Mouse (Mus musculus): ENCODE data around the gene Rnf150.

The Rnf150 gene

GRCm38 (mm10) chr8:83011758-83012157 is 148.6 kb downstream of the Rnf150 start:
- no peak for DNase-seq (ENCODE audit: low read depth, low spot score)

GRCm38 (mm10) chr8:83028211-83028610 is 165.1 kb downstream of the Rnf150 start:
- no peak for DNase-seq (ENCODE audit: low read depth, low spot score)

GRCm38 (mm10) chr8:83032800-83033199 is 169.6 kb downstream of the Rnf150 start:
- DNase-seq (ENCODE audit: low read depth, low spot score) = no peak

GRCm38 (mm10) chr8:83035141-83035540 is 172.0 kb downstream of the Rnf150 start:
- no peak for DNase-seq (ENCODE audit: low read depth, low spot score)

- no peak for DNase-seq (ENCODE audit: low read depth, low spot score)
Observed at GRCm38 (mm10) chr8:83036521-83037166, 173.5 kb downstream of the Rnf150 start.

GRCm38 (mm10) chr8:83037321-83037720 is 174.2 kb downstream of the Rnf150 start:
- no peak for DNase-seq (ENCODE audit: low read depth, low spot score)

GRCm38 (mm10) chr8:83038575-83038974 is 175.4 kb downstream of the Rnf150 start:
- DNase-seq (ENCODE audit: low read depth, low spot score) = no peak

GRCm38 (mm10) chr8:83041440-83041839 is 178.3 kb downstream of the Rnf150 start:
- DNase-seq (ENCODE audit: low read depth, low spot score) = no peak

GRCm38 (mm10) chr8:83046912-83047311 is 183.8 kb downstream of the Rnf150 start:
- no peak for DNase-seq (ENCODE audit: low read depth, low spot score)

GRCm38 (mm10) chr8:83048527-83048926 is 185.4 kb downstream of the Rnf150 start:
- no peak for DNase-seq (ENCODE audit: low read depth, low spot score)

- DNase-seq (ENCODE audit: low read depth, low spot score) = no peak
Observed at GRCm38 (mm10) chr8:83049171-83049601, 186.0 kb downstream of the Rnf150 start.

GRCm38 (mm10) chr8:83049616-83050015 is 186.5 kb downstream of the Rnf150 start:
- no peak for DNase-seq (ENCODE audit: low read depth, low spot score)

GRCm38 (mm10) chr8:83052896-83053295 is 189.7 kb downstream of the Rnf150 start:
- no peak for DNase-seq (ENCODE audit: low read depth, low spot score)

- no peak for DNase-seq (ENCODE audit: low read depth, low spot score)
Observed at GRCm38 (mm10) chr8:83054801-83055200, 191.6 kb downstream of the Rnf150 start.

- no peak for DNase-seq (ENCODE audit: low read depth, low spot score)
Observed at GRCm38 (mm10) chr8:83058951-83059350, 195.8 kb downstream of the Rnf150 start.

GRCm38 (mm10) chr8:83060076-83060475 is 196.9 kb downstream of the Rnf150 start:
- DNase-seq (ENCODE audit: low read depth, low spot score) = no peak

GRCm38 (mm10) chr8:83061257-83061656 is 198.1 kb downstream of the Rnf150 start:
- DNase-seq (ENCODE audit: low read depth, low spot score) = no peak

GRCm38 (mm10) chr8:83061873-83062272 is 198.7 kb downstream of the Rnf150 start:
- no peak for DNase-seq (ENCODE audit: low read depth, low spot score)

GRCm38 (mm10) chr8:83062276-83062675 is 199.1 kb downstream of the Rnf150 start:
- DNase-seq (ENCODE audit: low read depth, low spot score) = no peak

- no peak for DNase-seq (ENCODE audit: low read depth, low spot score)
Observed at GRCm38 (mm10) chr8:83064096-83064495, 200.9 kb downstream of the Rnf150 start.

GRCm38 (mm10) chr8:83066076-83066475 is 202.9 kb downstream of the Rnf150 start:
- no peak for DNase-seq (ENCODE audit: low read depth, low spot score)

- no peak for DNase-seq (ENCODE audit: low read depth, low spot score)
Observed at GRCm38 (mm10) chr8:83066846-83067245, 203.7 kb downstream of the Rnf150 start.

- no peak for DNase-seq (ENCODE audit: low read depth, low spot score)
Observed at GRCm38 (mm10) chr8:83067906-83068305, 204.8 kb downstream of the Rnf150 start.

- no peak for DNase-seq (ENCODE audit: low read depth, low spot score)
Observed at GRCm38 (mm10) chr8:83074248-83074647, 211.1 kb downstream of the Rnf150 start.

All from retina, adult 2 months (tissue).